Mouse (Mus musculus) limb, embryonic 15.5 days (tissue): ENCODE results near the gene Ubtf. TPM values are rescaled to one million over a fixed set of nuclear protein-coding genes. Genes with fewer than 3 reads are reported as not detected.
"Not testable (repeated sequence)": the region's sequence is repeated elsewhere in the genome, so short reads cannot be mapped to it uniquely, and the experiment has no call there.

Experiments
- ATAC-seq: fragments of 200-750 bp; cut with Nextera tagmentation; 2 replicates; pipeline ENCODE4 v1.8.0; 2017; ENCODE audit warnings: low read depth, moderate TSS enrichment; ENCODE audit not compliant: insufficient number of reproducible peaks, low FRiP score, low TSS enrichment
- H3K27ac ChIP-seq: fragments of 300-500 bp; sonication (generic); 2 replicates; pipeline ENCODE4 v1.5.1; 2015; ENCODE audit warnings: moderate library complexity, mild to moderate bottlenecking, inconsistent platforms
- H3K27me3 ChIP-seq: fragments of 300-500 bp; sonication (generic); 2 replicates; pipeline ENCODE4 v1.6.1; 2015; ENCODE audit warnings: inconsistent platforms
- H3K36me3 ChIP-seq: fragments of 300-500 bp; sonication (generic); 2 replicates; pipeline ENCODE4 v1.6.1; 2015; ENCODE audit warnings: inconsistent platforms
- H3K4me1 ChIP-seq: fragments of 300-500 bp; sonication (generic); 2 replicates; pipeline ENCODE4 v1.6.1; 2015; ENCODE audit warnings: inconsistent platforms
- H3K4me2 ChIP-seq: fragments of 300-500 bp; sonication (generic); 2 replicates; pipeline ENCODE4 v1.6.1; 2015; ENCODE audit warnings: mild to moderate bottlenecking, inconsistent platforms
- H3K4me3 ChIP-seq: fragments of 300-500 bp; sonication (generic); 2 replicates; pipeline ENCODE4 v1.5.1; 2015; ENCODE audit warnings: mild to moderate bottlenecking, inconsistent platforms
- H3K9ac ChIP-seq: fragments of 300-500 bp; sonication (generic); 2 replicates; pipeline ENCODE4 v1.6.1; 2015; ENCODE audit warnings: inconsistent platforms
- H3K9me3 ChIP-seq: fragments of 300-500 bp; sonication (generic); 2 replicates; pipeline ENCODE4 v1.6.1; 2016; ENCODE audit warnings: inconsistent platforms
- WGBS: fragments of 180-500 bp; shearing (Covaris S2); methylation state at CpG from one replicate; pipeline ENCODE4 v1.1.7; 2015; 5-methylcytosine and 5-hydroxymethylcytosine counted together
- polyA plus RNA-seq: library from polyadenylated mRNA; unstranded; fragments of >200 nt; fragmentation: Nextera tagmentation; extraction: Ambion mirVana; gene quantifications from 2 replicates; pipeline ENCODE4 v1.2.1, GENCODE M21; 2015

Ubtf gene
- 76.0 and 85.7 TPM in 2 replicates for polyA plus RNA-seq

- Histone ChIP-seq H3K4me1 (peaks cover 25% of the 10 kb centered on the region), H3K9me3 (no peaks in the 10 kb centered on the region), H3K9ac (peak within 1 kb of the TSS; percentile 99), H3K36me3 (peaks cover 12% of the 10 kb centered on the region), H3K27me3 (no peaks in the 10 kb centered on the region), H3K4me2 (peak within 1 kb of the TSS; percentile 73), H3K4me3 (peak within 1 kb of the TSS; percentile 99), H3K27ac (peak within 1 kb of the TSS; percentile 99)
- peak; percentile 17; the same call in 1 of the 2 replicates for ATAC-seq
- WGBS = 0% methylated on average over 25 of the region's 25 CpGs
Measured at GRCm38 (mm10) chr11:102319410-102319792, at the start of gene Ubtf. Gene Ubtf, minus strand, starts transcription at chr11:102319742.

DNA sequence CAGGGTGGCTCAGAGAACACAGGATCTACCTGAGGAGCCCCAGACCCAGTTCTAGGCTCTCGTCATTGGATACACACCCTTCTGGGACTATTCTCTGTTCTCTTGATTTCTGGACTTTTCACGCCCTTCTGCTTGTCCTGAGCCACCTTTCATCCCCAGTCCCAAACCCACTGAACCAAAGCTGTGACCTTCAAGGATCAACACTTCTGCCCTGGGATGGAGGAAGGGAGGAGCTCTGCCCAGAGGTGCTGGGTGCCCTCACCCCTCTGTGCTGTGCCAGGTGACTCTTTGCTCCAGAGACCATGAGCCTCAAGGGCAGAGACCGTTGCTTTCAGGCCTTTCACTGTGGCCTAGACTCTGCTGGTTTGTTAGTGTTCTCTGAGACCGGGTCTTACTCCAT, 49.7 kb upstream of the Ubtf start:
- Histone ChIP-seq H3K4me1 (no peaks in the 10 kb centered on the region), H3K4me2 (no peak overlapping the region), H3K4me3 (no peak overlapping the region), H3K27me3 (0 out of 2 replicates have a peak, but pooled peaks cover 3% of the 10 kb centered on the region), H3K9me3 (no peaks in the 10 kb centered on the region), H3K9ac (no peak overlapping the region), H3K27ac (no peak overlapping the region), H3K36me3 (no peaks in the 10 kb centered on the region)
- 66% methylated on average over 4 of the region's 4 CpGs for WGBS
- ATAC-seq = no peak

DNA sequence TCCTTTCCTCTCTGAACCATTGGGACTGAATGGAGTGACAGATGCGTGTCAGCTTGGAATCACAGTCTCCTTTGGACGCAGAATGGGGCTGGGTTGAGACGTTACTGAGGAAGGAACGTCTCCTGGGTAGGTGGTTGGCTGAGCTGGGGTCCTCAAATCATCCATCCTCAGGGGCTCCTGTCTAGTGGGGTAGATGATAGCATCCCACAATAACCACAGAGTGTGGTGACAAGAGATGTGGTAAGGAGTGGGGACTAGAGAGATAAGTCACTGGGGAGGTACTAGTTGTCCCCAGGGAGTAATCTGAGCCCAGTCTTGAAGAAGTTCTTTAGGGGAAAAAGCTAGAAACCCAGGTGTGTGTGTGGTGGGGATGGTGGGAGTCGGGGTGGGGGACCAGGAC, 48.8 kb upstream of the Ubtf start:
- no peak for ATAC-seq
- H3K36me3 ChIP-seq = no peaks in the 10 kb centered on the region
- no peaks in the 10 kb centered on the region for H3K4me1 ChIP-seq
- 0 out of 2 replicates have a peak, but pooled peaks cover 3% of the 10 kb centered on the region for H3K27me3 ChIP-seq
- H3K27ac ChIP-seq = no peak overlapping the region
- no peak overlapping the region for H3K4me2 ChIP-seq
- 79% methylated on average over 5 of the region's 5 CpGs for WGBS
- no peak overlapping the region for H3K9ac ChIP-seq
- H3K4me3 ChIP-seq = no peak overlapping the region
- no peaks in the 10 kb centered on the region for H3K9me3 ChIP-seq

DNA sequence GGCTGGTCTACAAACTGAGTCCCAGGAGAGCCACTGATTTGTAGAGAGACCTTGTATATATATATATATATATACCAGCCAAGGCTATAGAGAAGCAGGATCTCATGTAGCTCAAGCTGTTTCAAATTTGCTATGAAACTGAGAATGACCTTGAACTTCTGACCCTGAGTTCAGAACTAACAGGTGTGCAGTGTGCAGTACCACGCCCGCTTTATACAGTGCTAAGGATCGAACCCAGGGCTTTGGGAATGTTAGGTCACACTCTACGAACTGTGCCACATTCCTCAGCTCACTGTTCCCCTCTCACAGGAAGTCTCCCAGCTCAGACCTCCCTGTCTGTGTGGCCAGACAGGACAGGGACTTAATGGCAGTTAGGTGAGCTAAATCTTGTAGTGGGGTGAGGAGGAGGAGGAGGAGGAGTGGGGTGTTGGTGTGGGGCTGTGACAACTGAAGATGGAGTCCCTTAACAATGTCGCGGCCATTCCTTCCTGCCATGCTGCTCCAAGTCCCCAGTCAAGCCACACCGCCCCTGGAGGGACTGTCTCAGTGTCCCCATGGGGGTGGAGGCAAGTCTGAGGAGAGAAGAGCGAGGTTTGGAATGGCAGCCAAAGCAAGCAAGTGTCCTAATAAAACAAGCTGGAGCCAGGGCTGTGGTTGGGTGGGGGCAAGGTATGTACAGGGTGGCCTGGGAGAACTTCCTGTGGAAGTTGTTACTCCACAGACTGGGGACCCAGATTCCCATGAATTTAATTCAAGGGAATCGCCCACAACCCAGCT, 48.1 kb upstream of the Ubtf start:
- no peak for ATAC-seq

GRCm38 (mm10) chr11:102366103-102366502, 46.6 kb upstream of the Ubtf start, which contains the start of gene Slc4a1:
Gene Slc4a1, minus strand, starts transcription at chr11:102366203.
- not testable (repeated sequence) for H3K27ac ChIP-seq, H3K4me2 ChIP-seq, H3K4me3 ChIP-seq, H3K36me3 ChIP-seq, H3K9me3 ChIP-seq, H3K27me3 ChIP-seq, ATAC-seq, H3K4me1 ChIP-seq, H3K9ac ChIP-seq
- 72% methylated on average over 8 of the region's 8 CpGs for WGBS

More for the DNA sequence above, 48.1 kb upstream of the Ubtf start:
- H3K4me2 ChIP-seq = no peak overlapping the region
- H3K4me1 ChIP-seq = no peaks in the 10 kb centered on the region
- no peaks in the 10 kb centered on the region for H3K36me3 ChIP-seq
- H3K27ac ChIP-seq = no peak overlapping the region
- no peak overlapping the region for H3K9ac ChIP-seq
- 75% methylated on average over 9 of the region's 9 CpGs for WGBS
- no peak overlapping the region for H3K4me3 ChIP-seq
- H3K27me3 ChIP-seq = 0 out of 2 replicates have a peak, but pooled peaks cover 3% of the 10 kb centered on the region
- no peaks in the 10 kb centered on the region for H3K9me3 ChIP-seq

- no peak for ATAC-seq
- H3K27ac ChIP-seq = no peak overlapping the region
- no peak overlapping the region for H3K4me3 ChIP-seq
- no peaks in the 10 kb centered on the region for H3K36me3 ChIP-seq
- H3K4me1 ChIP-seq = no peaks in the 10 kb centered on the region
- H3K9ac ChIP-seq = no peak overlapping the region
- WGBS = 64% methylated on average over 4 of the region's 4 CpGs
- no peaks in the 10 kb centered on the region for H3K27me3 ChIP-seq
- H3K4me2 ChIP-seq = no peak overlapping the region
- no peaks in the 10 kb centered on the region for H3K9me3 ChIP-seq
Measured at GRCm38 (mm10) chr11:102365699-102366098, 46.2 kb upstream of the Ubtf start.

DNA sequence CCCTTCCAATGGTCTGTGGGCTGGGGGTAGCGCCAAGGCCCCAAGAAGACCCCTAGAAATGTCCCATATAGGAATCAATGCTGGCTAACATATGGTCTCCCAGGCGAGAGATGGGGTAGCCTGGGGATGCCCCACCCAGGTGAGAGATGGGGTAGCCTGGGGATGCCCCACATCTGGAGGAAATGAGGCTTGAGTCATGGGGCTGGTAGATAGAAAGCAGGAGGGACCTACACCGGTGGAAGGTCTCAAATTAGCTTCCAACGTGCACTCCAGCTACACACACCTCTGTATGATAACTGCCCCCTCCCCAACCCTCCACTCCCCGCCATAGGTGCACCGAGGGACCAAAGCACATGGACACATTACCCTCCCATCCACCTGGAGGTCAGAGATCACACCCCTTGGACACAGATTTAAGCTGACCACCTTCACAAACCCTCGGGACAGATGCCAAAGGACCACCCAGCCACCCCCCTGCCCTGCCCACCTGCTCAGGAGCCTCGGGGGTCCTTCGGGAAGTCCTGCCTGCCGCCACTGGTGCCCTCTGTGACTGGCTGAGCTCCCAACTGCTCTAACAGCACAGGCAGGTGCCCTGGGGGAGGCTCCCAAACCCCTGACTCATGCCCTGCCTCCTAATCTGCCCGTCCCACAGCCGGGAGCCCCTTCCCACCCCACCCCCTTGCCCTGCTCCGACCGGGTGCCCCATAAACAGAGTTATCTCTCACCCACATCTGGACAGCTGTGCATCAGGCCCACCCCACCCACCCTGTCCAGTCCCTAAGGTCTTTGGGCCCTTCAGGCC, 45.2 kb upstream of the Ubtf start:
- 62% methylated on average over 14 of the region's 14 CpGs for WGBS

DNA sequence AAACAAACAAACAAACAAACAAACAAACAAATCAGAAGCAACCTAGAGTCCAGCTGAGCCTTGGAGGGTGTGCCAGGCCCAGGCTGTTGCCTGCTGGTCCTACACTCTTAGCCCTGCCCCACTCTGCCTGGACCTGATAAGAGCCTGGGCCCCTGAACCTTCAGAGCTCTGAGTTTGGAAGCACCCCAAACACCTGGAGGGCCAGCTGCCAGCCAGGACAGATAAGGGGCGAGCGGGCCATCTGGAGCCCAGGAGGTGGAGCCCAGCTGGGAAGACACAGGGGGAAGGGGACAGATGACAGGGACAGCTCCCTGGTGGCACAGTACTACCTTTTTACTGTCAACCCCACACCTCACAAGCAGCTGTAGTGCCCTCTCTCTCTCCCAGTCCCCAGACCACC, 44.1 kb upstream of the Ubtf start:
- 0 out of 2 replicates have a peak, but pooled peaks cover 3% of the 10 kb centered on the region for H3K27me3 ChIP-seq
- ATAC-seq = no peak
- WGBS = 52% methylated on average over 2 of the region's 2 CpGs
- no peaks in the 10 kb centered on the region for H3K36me3 ChIP-seq
- H3K4me3 ChIP-seq = no peak overlapping the region
- no peak overlapping the region for H3K27ac ChIP-seq
- H3K9me3 ChIP-seq = no peaks in the 10 kb centered on the region
- H3K9ac ChIP-seq = no peak overlapping the region
- H3K4me2 ChIP-seq = no peak overlapping the region
- no peaks in the 10 kb centered on the region for H3K4me1 ChIP-seq

More for the DNA sequence above, 45.2 kb upstream of the Ubtf start:
- H3K27me3 ChIP-seq = no peaks in the 10 kb centered on the region
- no peak overlapping the region for H3K9ac ChIP-seq
- no peaks in the 10 kb centered on the region for H3K4me1 ChIP-seq
- H3K4me3 ChIP-seq = no peak overlapping the region
- H3K36me3 ChIP-seq = no peaks in the 10 kb centered on the region
- no peak overlapping the region for H3K27ac ChIP-seq
- H3K9me3 ChIP-seq = no peaks in the 10 kb centered on the region
- ATAC-seq = no peak
- H3K4me2 ChIP-seq = no peak overlapping the region

- WGBS = 85% methylated on average over 8 of the region's 8 CpGs
- Histone ChIP-seq H3K9me3 (no peaks in the 10 kb centered on the region), H3K9ac (no peak overlapping the region), H3K27ac (no peak overlapping the region), H3K36me3 (no peaks in the 10 kb centered on the region), H3K4me3 (no peak overlapping the region), H3K4me2 (no peak overlapping the region), H3K4me1 (no peaks in the 10 kb centered on the region), H3K27me3 (peaks cover 5% of the 10 kb centered on the region; the same call in 1 of the 2 replicates)
- no peak for ATAC-seq
Measured at GRCm38 (mm10) chr11:102361776-102362495, 42.4 kb upstream of the Ubtf start.

- no peak overlapping the region for H3K9ac ChIP-seq
- 61% methylated on average over 10 of the region's 10 CpGs for WGBS
- H3K9me3 ChIP-seq = no peaks in the 10 kb centered on the region
- H3K4me1 ChIP-seq = no peaks in the 10 kb centered on the region
- no peak overlapping the region for H3K27ac ChIP-seq
- H3K4me3 ChIP-seq = no peak overlapping the region
- peaks cover 15% of the 10 kb centered on the region; the same call in 1 of the 2 replicates for H3K27me3 ChIP-seq
- no peak overlapping the region for H3K4me2 ChIP-seq
- no peaks in the 10 kb centered on the region for H3K36me3 ChIP-seq
- ATAC-seq = no peak
Measured at GRCm38 (mm10) chr11:102358365-102358764, 38.8 kb upstream of the Ubtf start.

- H3K4me1 ChIP-seq = 0 out of 2 replicates have a peak, but pooled peaks cover 2% of the 10 kb centered on the region
- H3K9me3 ChIP-seq = no peaks in the 10 kb centered on the region
- no peak overlapping the region for H3K27ac ChIP-seq
- peaks cover 21% of the 10 kb centered on the region; the same call in 1 of the 2 replicates for H3K27me3 ChIP-seq
- no peak overlapping the region for H3K4me2 ChIP-seq
- H3K36me3 ChIP-seq = no peaks in the 10 kb centered on the region
- WGBS = 62% methylated on average over 31 of the region's 31 CpGs
- ATAC-seq = no peak
- H3K4me3 ChIP-seq = no peak overlapping the region
- no peak overlapping the region for H3K9ac ChIP-seq
Measured at GRCm38 (mm10) chr11:102356636-102357350, 37.3 kb upstream of the Ubtf start.
